Mouse (Mus musculus) liver, postnatal 0 days (tissue): Measurements from ENCODE around the gene Apoc4. TPM values are rescaled to one million over a fixed set of nuclear protein-coding genes. Genes with fewer than 3 reads are reported as not detected.
A peak's percentile ranks its signal among the peaks of the same experiment; 100 is the strongest.

Experiments used
- ATAC-seq: fragments of 200-750 bp; cut with Nextera tagmentation; 2 replicates; pipeline ENCODE4 v1.8.0; 2017; ENCODE audit warnings: mild to moderate bottlenecking, moderate library complexity
- DNase-seq: peaks from one replicate; pipeline ENCODE4 v3.0.0-alpha.2; 2016
- H3K27ac ChIP-seq: fragments of 300-500 bp; sonication (generic); 2 replicates; pipeline ENCODE4 v1.5.1; 2014; ENCODE audit warnings: antibody characterized with exemption, moderate library complexity, mild to moderate bottlenecking, low read depth
- H3K27me3 ChIP-seq: fragments of 300-500 bp; sonication (generic); 2 replicates; pipeline ENCODE4 v1.6.1; 2014; ENCODE audit warnings: low read length, control low read depth, mixed read lengths; ENCODE audit not compliant: insufficient read depth
- H3K36me3 ChIP-seq: fragments of 300-500 bp; sonication (generic); replicated peaks from 2 replicates; pipeline ENCODE4 v1.6.1; 2014; ENCODE audit warnings: mild to moderate bottlenecking, control low read depth, low read length, moderate library complexity, mixed read lengths; ENCODE audit not compliant: insufficient read depth
- H3K4me1 ChIP-seq: fragments of 300-500 bp; sonication (generic); 2 replicates; pipeline ENCODE4 v1.6.1; 2014; ENCODE audit warnings: antibody characterized with exemption, mild to moderate bottlenecking, control low read depth; ENCODE audit not compliant: insufficient read depth
- H3K4me2 ChIP-seq: fragments of 300-500 bp; sonication (generic); 2 replicates; pipeline ENCODE4 v1.6.1; 2014; ENCODE audit warnings: low read depth, mild to moderate bottlenecking, low read length, moderate library complexity, mixed read lengths
- H3K4me3 ChIP-seq: fragments of 300-500 bp; sonication (generic); 2 replicates; pipeline ENCODE4 v1.5.1; 2014; ENCODE audit warnings: low read depth, low read length
- H3K9ac ChIP-seq: fragments of 300-500 bp; sonication (generic); replicated peaks from 2 replicates; pipeline ENCODE4 v1.6.1; 2014; ENCODE audit warnings: mild to moderate bottlenecking, moderate library complexity
- H3K9me3 ChIP-seq: fragments of 300-500 bp; sonication (generic); 2 replicates; pipeline ENCODE4 v1.6.1; 2016; ENCODE audit warnings: mild to moderate bottlenecking, control low read depth, low read length, mixed read lengths
- CTCF ChIP-seq: sonication (generic); IDR thresholded peaks from 2 replicates; pipeline ENCODE4 v1.5.1; 2016; ENCODE audit warnings: antibody characterized with exemption, low read depth
- EP300 ChIP-seq: IDR thresholded peaks from 2 replicates; pipeline ENCODE4 v1.6.1; 2016; ENCODE audit warnings: antibody characterized with exemption, low read depth, mild to moderate bottlenecking
- WGBS: fragments of 180-500 bp; shearing (Covaris S2); extraction: QIAGEN DNeasy Blood & Tissue Kit; methylation state at CpG from one replicate; pipeline ENCODE4 v1.1.7; 2014; ENCODE audit not compliant: insufficient replicate concordance; 5-methylcytosine and 5-hydroxymethylcytosine counted together
- polyA plus RNA-seq: library from polyadenylated mRNA; unstranded; fragments of >200 nt; fragmentation: Nextera tagmentation; extraction: Ambion mirVana; gene quantifications from 2 replicates; pipeline ENCODE4 v1.2.1, GENCODE M21; 2015

Apoc4 gene
- polyA plus RNA-seq, 1 experiment from 2014 or later, result 2,808 TPM

GRCm38 (mm10) chr7:19686521-19686920 is 5.2 kb upstream of the Apoc4 start:
- Histone ChIP-seq H3K4me3 (no peak overlapping the region), H3K4me2 (no peak overlapping the region), H3K9me3 (no peaks in the 10 kb centered on the region), H3K27me3 (no peaks in the 10 kb centered on the region), H3K36me3 (no peaks in the 10 kb centered on the region; the same call in 1 of the 2 replicates), H3K9ac (0 out of 2 replicates have a peak overlapping the region, but pooled peaks have one; percentile 11), H3K27ac (peak overlapping the region; percentile 98), H3K4me1 (peaks cover 37% of the 10 kb centered on the region)
- 59% methylated on average over 6 of the region's 6 CpGs for WGBS
- TF ChIP-seq CTCF (no peak), EP300 (peak; percentile 87; the same call in 1 of the 2 replicates)
- DNase-seq (peak; percentile 75), ATAC-seq (peak; percentile 73)

- peak; percentile 68 for ATAC-seq
- 0 out of 2 replicates have a peak overlapping the region, but pooled peaks have one; percentile 22 for H3K4me2 ChIP-seq
- H3K9me3 ChIP-seq, result no peaks in the 10 kb centered on the region
- peak; percentile 75 for DNase-seq
- WGBS, result 56% methylated on average over 4 of the region's 4 CpGs
- peak overlapping the region; percentile 98 for H3K27ac ChIP-seq
- H3K9ac ChIP-seq, result peak overlapping the region; percentile 48; the same call in 1 of the 2 replicates
- no peaks in the 10 kb centered on the region for H3K27me3 ChIP-seq
- peaks cover 37% of the 10 kb centered on the region for H3K4me1 ChIP-seq
- no peak for TF ChIP-seq CTCF
- peak; percentile 91 for TF ChIP-seq EP300
- no peaks in the 10 kb centered on the region; the same call in 1 of the 2 replicates for H3K36me3 ChIP-seq
- no peak overlapping the region for H3K4me3 ChIP-seq
Measured at GRCm38 (mm10) chr7:19685374-19685773, 4.1 kb upstream of the Apoc4 start.

GRCm38 (mm10) chr7:19683771-19684201 is 2.5 kb upstream of the Apoc4 start:
- peak; percentile 2; the same call in 1 of the 2 replicates for ATAC-seq
- H3K9ac ChIP-seq, result peak overlapping the region; percentile 42; the same call in 1 of the 2 replicates
- 0 out of 2 replicates have a peak overlapping the region, but pooled peaks have one; percentile 5 for H3K4me2 ChIP-seq
- no peak overlapping the region for H3K4me3 ChIP-seq
- DNase-seq, result no peak
- H3K4me1 ChIP-seq, result peaks cover 37% of the 10 kb centered on the region
- H3K27ac ChIP-seq, result peak overlapping the region; percentile 98
- H3K9me3 ChIP-seq, result no peaks in the 10 kb centered on the region
- H3K36me3 ChIP-seq, result no peaks in the 10 kb centered on the region
- WGBS, result 46% methylated on average over 6 of the region's 6 CpGs
- no peak for TF ChIP-seq CTCF
- TF ChIP-seq EP300, result peak; percentile 79; the same call in 1 of the 2 replicates
- no peaks in the 10 kb centered on the region for H3K27me3 ChIP-seq

- 50% methylated on average over 3 of the region's 3 CpGs for WGBS
Measured at GRCm38 (mm10) chr7:19682979-19683378, 1.7 kb upstream of the Apoc4 start.

GRCm38 (mm10) chr7:19680702-19681101 is 577 bp downstream of the Apoc4 start:
- H3K4me1 ChIP-seq, result peaks cover 39% of the 10 kb centered on the region
- no peaks in the 10 kb centered on the region for H3K36me3 ChIP-seq
- H3K27ac ChIP-seq, result peak overlapping the region; percentile 98
- DNase-seq (no peak), ATAC-seq (peak; percentile 12; the same call in 1 of the 2 replicates)
- peak overlapping the region; percentile 62 for H3K9ac ChIP-seq
- H3K4me3 ChIP-seq, result peak overlapping the region; percentile 29
- peak overlapping the region; percentile 62 for H3K4me2 ChIP-seq
- TF ChIP-seq EP300 (no peak), CTCF (no peak)
- 54% methylated on average over 2 of the region's 2 CpGs for WGBS
- H3K27me3 ChIP-seq, result no peaks in the 10 kb centered on the region
- H3K9me3 ChIP-seq, result no peaks in the 10 kb centered on the region

More at GRCm38 (mm10) chr7:19682979-19683378, 1.7 kb upstream of the Apoc4 start:
- no peak for TF ChIP-seq CTCF
- TF ChIP-seq EP300, result no peak
- no peak overlapping the region for H3K4me3 ChIP-seq
- no peaks in the 10 kb centered on the region for H3K27me3 ChIP-seq
- peaks cover 37% of the 10 kb centered on the region for H3K4me1 ChIP-seq
- no peak overlapping the region for H3K4me2 ChIP-seq
- H3K27ac ChIP-seq, result peak overlapping the region; percentile 98
- H3K9ac ChIP-seq, result peak overlapping the region; percentile 44
- DNase-seq (no peak), ATAC-seq (no peak)
- H3K36me3 ChIP-seq, result no peaks in the 10 kb centered on the region
- no peaks in the 10 kb centered on the region for H3K9me3 ChIP-seq

GRCm38 (mm10) chr7:19678901-19679300 is 2.4 kb downstream of the Apoc4 start:
- Histone ChIP-seq H3K36me3 (no peaks in the 10 kb centered on the region), H3K27ac (peak overlapping the region; percentile 98), H3K9ac (peak overlapping the region; percentile 62), H3K9me3 (no peaks in the 10 kb centered on the region), H3K27me3 (no peaks in the 10 kb centered on the region), H3K4me2 (peak overlapping the region; percentile 62), H3K4me3 (peak overlapping the region; percentile 20), H3K4me1 (peaks cover 28% of the 10 kb centered on the region)
- DNase-seq, result no peak
- ATAC-seq, result no peak
- no peak for TF ChIP-seq CTCF
- no peak for TF ChIP-seq EP300
- WGBS, result 68% methylated on average over 3 of the region's 3 CpGs
